Mouse (Mus musculus) hindbrain, embryonic 14.5 days (tissue): Measurements from ENCODE around the gene F2r. TPM values are rescaled to one million over a fixed set of nuclear protein-coding genes. Genes with fewer than 3 reads are reported as not detected.

Experiments
- ATAC-seq: fragments of 200-750 bp; cut with Nextera tagmentation; 2 replicates; pipeline ENCODE4 v1.8.0; 2017; ENCODE audit warnings: moderate number of reproducible peaks, mild to moderate bottlenecking, moderate TSS enrichment, moderate library complexity; ENCODE audit not compliant: low FRiP score
- DNase-seq: peaks from one replicate; pipeline ENCODE4 v3.0.0-alpha.2; 2015; ENCODE audit warnings: low spot score
- H3K27ac ChIP-seq: fragments of 300-500 bp; sonication (generic); 2 replicates; pipeline ENCODE4 v1.5.1; 2014; ENCODE audit warnings: mild to moderate bottlenecking, moderate library complexity
- H3K27me3 ChIP-seq: fragments of 300-500 bp; sonication (generic); 2 replicates; pipeline ENCODE4 v1.6.1; 2014; ENCODE audit warnings: mild to moderate bottlenecking, low read length, mixed read lengths; ENCODE audit not compliant: control insufficient read depth, insufficient read depth
- H3K36me3 ChIP-seq: fragments of 300-500 bp; sonication (generic); replicated peaks from 2 replicates; pipeline ENCODE4 v1.6.1; 2014; ENCODE audit not compliant: control insufficient read depth, insufficient read depth
- H3K4me1 ChIP-seq: fragments of 300-500 bp; sonication (generic); replicated peaks from 2 replicates; pipeline ENCODE4 v1.6.1; 2014; ENCODE audit warnings: antibody characterized with exemption, low read length, mixed read lengths; ENCODE audit not compliant: control insufficient read depth, insufficient read depth
- H3K4me2 ChIP-seq: fragments of 300-500 bp; sonication (generic); replicated peaks from 2 replicates; pipeline ENCODE4 v1.6.1; 2014; ENCODE audit warnings: mild to moderate bottlenecking, moderate library complexity
- H3K4me3 ChIP-seq: fragments of 300-500 bp; sonication (generic); replicated peaks from 2 replicates; pipeline ENCODE4 v1.5.1; 2014; ENCODE audit warnings: mild to moderate bottlenecking, low read length
- H3K9ac ChIP-seq: fragments of 300-500 bp; sonication (generic); 2 replicates; pipeline ENCODE4 v1.6.1; 2014
- H3K9me3 ChIP-seq: fragments of 300-500 bp; sonication (generic); 2 replicates; pipeline ENCODE4 v1.6.1; 2016; ENCODE audit warnings: low read length; ENCODE audit not compliant: control insufficient read depth
- WGBS: fragments of 180-500 bp; shearing (Covaris S2); extraction: QIAGEN DNeasy Blood & Tissue Kit; methylation state at CpG from one replicate; pipeline ENCODE4 v1.1.7; 2014; 5-methylcytosine and 5-hydroxymethylcytosine counted together
- polyA plus RNA-seq: library from polyadenylated mRNA; unstranded; fragments of >200 nt; fragmentation: Nextera tagmentation; extraction: Ambion mirVana; gene quantifications from 2 replicates; pipeline ENCODE4 v1.2.1, GENCODE M21; 2014

F2r gene
- polyA plus RNA-seq, 1 experiment from 2014 or later, result 69.4 TPM

GRCm38 (mm10) chr13:95566841-95567551 is 51.3 kb downstream of the F2r start:
- H3K9me3 ChIP-seq, result no peaks in the 10 kb centered on the region
- no peak overlapping the region for H3K9ac ChIP-seq
- no peaks in the 10 kb centered on the region for H3K27me3 ChIP-seq
- H3K27ac ChIP-seq, result no peak overlapping the region
- ATAC-seq (no peak), DNase-seq (no peak)
- no peak overlapping the region for H3K4me3 ChIP-seq
- H3K4me2 ChIP-seq, result no peak overlapping the region
- WGBS, result 92% methylated on average over 15 of the region's 15 CpGs
- no peaks in the 10 kb centered on the region for H3K36me3 ChIP-seq
- no peaks in the 10 kb centered on the region for H3K4me1 ChIP-seq

- Histone ChIP-seq H3K9me3 (no peaks in the 10 kb centered on the region), H3K4me1 (no peaks in the 10 kb centered on the region), H3K36me3 (no peaks in the 10 kb centered on the region), H3K9ac (no peak overlapping the region), H3K4me3 (no peak overlapping the region), H3K4me2 (no peak overlapping the region), H3K27me3 (no peaks in the 10 kb centered on the region), H3K27ac (no peak overlapping the region)
- DNase-seq (peak; percentile 94), ATAC-seq (peak; percentile 65)
- under 1% methylated on average over 3 of the region's 3 CpGs for WGBS
Observed at GRCm38 (mm10) chr13:95563693-95564092, 54.6 kb downstream of the F2r start.

GRCm38 (mm10) chr13:95563066-95563610 is 55.1 kb downstream of the F2r start:
- Histone ChIP-seq H3K4me1 (no peaks in the 10 kb centered on the region), H3K9ac (no peak overlapping the region), H3K27me3 (no peaks in the 10 kb centered on the region), H3K27ac (no peak overlapping the region), H3K36me3 (no peaks in the 10 kb centered on the region), H3K9me3 (no peaks in the 10 kb centered on the region), H3K4me3 (no peak overlapping the region), H3K4me2 (no peak overlapping the region)
- ATAC-seq (no peak), DNase-seq (no peak)
- WGBS, result 58% methylated on average over 10 of the region's 10 CpGs

GRCm38 (mm10) chr13:95557326-95557725 is 61.0 kb downstream of the F2r start:
- Histone ChIP-seq H3K9me3 (no peaks in the 10 kb centered on the region), H3K9ac (no peak overlapping the region), H3K36me3 (no peaks in the 10 kb centered on the region), H3K27me3 (no peaks in the 10 kb centered on the region), H3K4me1 (no peaks in the 10 kb centered on the region), H3K27ac (no peak overlapping the region), H3K4me3 (no peak overlapping the region), H3K4me2 (no peak overlapping the region)
- WGBS, result 86% methylated on average over 7 of the region's 7 CpGs
- ATAC-seq (no peak), DNase-seq (no peak)

GRCm38 (mm10) chr13:95553885-95554492 is 64.3 kb downstream of the F2r start:
- H3K9me3 ChIP-seq, result no peaks in the 10 kb centered on the region
- H3K36me3 ChIP-seq, result no peaks in the 10 kb centered on the region
- ATAC-seq (no peak), DNase-seq (no peak)
- no peak overlapping the region for H3K9ac ChIP-seq
- no peaks in the 10 kb centered on the region for H3K27me3 ChIP-seq
- H3K4me2 ChIP-seq, result no peak overlapping the region
- no peak overlapping the region for H3K27ac ChIP-seq
- WGBS, result 82% methylated on average over 11 of the region's 11 CpGs
- peaks cover 7% of the 10 kb centered on the region for H3K4me1 ChIP-seq
- H3K4me3 ChIP-seq, result no peak overlapping the region

Other genes starting within 250 kb of the F2r start
- gene Aggf1, start 243.1 kb downstream of the F2r start, polyA plus RNA-seq, result 34.6 and 41.7 TPM in 2 replicates
- 10.4 and 11.7 TPM in 2 replicates for gene Crhbp, start 173.6 kb downstream of the F2r start, polyA plus RNA-seq
- not detected in 2 replicates for gene S100z, start 139.8 kb downstream of the F2r start, polyA plus RNA-seq
- not detected in 2 replicates for gene F2rl1, start 93.3 kb downstream of the F2r start, polyA plus RNA-seq
- 0.88 and 1.2 TPM in 2 replicates for gene F2rl2, start 78.4 kb upstream of the F2r start, polyA plus RNA-seq